Mouse (Mus musculus): ENCODE results near the gene Rgl1. TPM values are rescaled to one million over a fixed set of nuclear protein-coding genes. Genes with fewer than 3 reads are reported as not detected.
A peak's percentile ranks its signal among the peaks of the same experiment; 100 is the strongest.

The Rgl1 gene
- polyA plus RNA-seq, 1 experiment from 2014 or later, result 38.7 TPM

GRCm38 (mm10) chr1:152724286-152724685, 41.9 kb downstream of the Rgl1 start:
- no peak overlapping the region for H3K27ac ChIP-seq
- no peaks in the 10 kb centered on the region for H3K36me3 ChIP-seq
- H3K4me3 ChIP-seq, result no peak overlapping the region
- H3K9me3 ChIP-seq (replicated peaks), result no peaks in the 10 kb centered on the region
- peaks cover 12% of the 10 kb centered on the region for H3K4me1 ChIP-seq
- H3K27me3 ChIP-seq (ENCODE audit: low read depth, poor library complexity, severe bottlenecking), result no peaks in the 10 kb centered on the region
- DNase-seq (ENCODE audit: low spot score), result no peak

- Histone ChIP-seq H3K27me3 (ENCODE audit: low read depth, poor library complexity, severe bottlenecking) (no peaks in the 10 kb centered on the region), H3K36me3 (no peaks in the 10 kb centered on the region), H3K4me1 (peaks cover 23% of the 10 kb centered on the region), H3K4me3 (no peak overlapping the region), H3K9me3 (replicated peaks) (no peaks in the 10 kb centered on the region), H3K27ac (0 out of 2 replicates have a peak overlapping the region, but pooled peaks have one; percentile 30)
- 91% methylated on average over 11 of the region's 11 CpGs for WGBS
- no peak for DNase-seq (ENCODE audit: low spot score)
Observed at GRCm38 (mm10) chr1:152721535-152722198, 44.5 kb downstream of the Rgl1 start.

- H3K9me3 ChIP-seq (replicated peaks), result no peaks in the 10 kb centered on the region
- no peaks in the 10 kb centered on the region for H3K36me3 ChIP-seq
- no peak for DNase-seq (ENCODE audit: low spot score)
- peaks cover 27% of the 10 kb centered on the region for H3K4me1 ChIP-seq
- 89% methylated on average over 4 of the region's 4 CpGs for WGBS
- H3K4me3 ChIP-seq, result no peak overlapping the region
- H3K27ac ChIP-seq, result no peak overlapping the region
- H3K27me3 ChIP-seq (ENCODE audit: low read depth, poor library complexity, severe bottlenecking), result no peaks in the 10 kb centered on the region
Observed at GRCm38 (mm10) chr1:152720969-152721368, 45.2 kb downstream of the Rgl1 start.

GRCm38 (mm10) chr1:152718200-152718599, 48.0 kb downstream of the Rgl1 start:
- no peaks in the 10 kb centered on the region for H3K9me3 ChIP-seq (replicated peaks)
- DNase-seq (ENCODE audit: low spot score), result no peak
- H3K27me3 ChIP-seq (ENCODE audit: low read depth, poor library complexity, severe bottlenecking), result no peaks in the 10 kb centered on the region
- no peak overlapping the region for H3K4me3 ChIP-seq
- no peaks in the 10 kb centered on the region for H3K36me3 ChIP-seq
- H3K4me1 ChIP-seq, result peaks cover 43% of the 10 kb centered on the region
- peak overlapping the region; percentile 75 for H3K27ac ChIP-seq
- WGBS, result 73% methylated on average over 6 of the region's 6 CpGs

GRCm38 (mm10) chr1:152717329-152717728, 48.8 kb downstream of the Rgl1 start:
- no peak for DNase-seq (ENCODE audit: low spot score)
- H3K4me3 ChIP-seq, result no peak overlapping the region
- peaks cover 47% of the 10 kb centered on the region for H3K4me1 ChIP-seq
- no peaks in the 10 kb centered on the region for H3K36me3 ChIP-seq
- 87% methylated on average over 1 of the region's 1 CpGs for WGBS
- H3K27me3 ChIP-seq (ENCODE audit: low read depth, poor library complexity, severe bottlenecking), result no peaks in the 10 kb centered on the region
- H3K27ac ChIP-seq, result peak overlapping the region; percentile 75
- no peaks in the 10 kb centered on the region for H3K9me3 ChIP-seq (replicated peaks)

- Histone ChIP-seq H3K27ac (peak overlapping the region; percentile 72), H3K4me1 (peaks cover 39% of the 10 kb centered on the region)
Observed at GRCm38 (mm10) chr1:152714405-152714804, 51.7 kb downstream of the Rgl1 start.

GRCm38 (mm10) chr1:152713924-152714323, 52.2 kb downstream of the Rgl1 start:
- Histone ChIP-seq H3K4me1 (peaks cover 39% of the 10 kb centered on the region), H3K27ac (peak overlapping the region; percentile 72), H3K9me3 (replicated peaks) (no peaks in the 10 kb centered on the region), H3K4me3 (no peak overlapping the region), H3K27me3 (ENCODE audit: low read depth, poor library complexity, severe bottlenecking) (no peaks in the 10 kb centered on the region), H3K36me3 (no peaks in the 10 kb centered on the region)
- WGBS, result 83% methylated on average over 4 of the region's 4 CpGs
- no peak for DNase-seq (ENCODE audit: low spot score)

More at GRCm38 (mm10) chr1:152714405-152714804, 51.7 kb downstream of the Rgl1 start:
- Histone ChIP-seq H3K9me3 (replicated peaks) (no peaks in the 10 kb centered on the region), H3K27me3 (ENCODE audit: low read depth, poor library complexity, severe bottlenecking) (no peaks in the 10 kb centered on the region), H3K36me3 (no peaks in the 10 kb centered on the region), H3K4me3 (no peak overlapping the region)
- WGBS, result 30% methylated on average over 3 of the region's 3 CpGs
- DNase-seq (ENCODE audit: low spot score), result no peak

- no peak overlapping the region for H3K4me3 ChIP-seq
- H3K27ac ChIP-seq, result no peak overlapping the region
- 89% methylated on average over 4 of the region's 4 CpGs for WGBS
Observed at GRCm38 (mm10) chr1:152711037-152711436, 55.1 kb downstream of the Rgl1 start.

GRCm38 (mm10) chr1:152707560-152707959, 58.6 kb downstream of the Rgl1 start:
- WGBS, result 91% methylated on average over 2 of the region's 2 CpGs
- peaks cover 21% of the 10 kb centered on the region for H3K4me1 ChIP-seq
- DNase-seq (ENCODE audit: low spot score), result no peak
- no peaks in the 10 kb centered on the region for H3K9me3 ChIP-seq (replicated peaks)
- H3K36me3 ChIP-seq, result no peaks in the 10 kb centered on the region
- H3K4me3 ChIP-seq, result no peak overlapping the region
- no peaks in the 10 kb centered on the region for H3K27me3 ChIP-seq (ENCODE audit: low read depth, poor library complexity, severe bottlenecking)
- peak overlapping the region; percentile 15; the same call in 1 of the 2 replicates for H3K27ac ChIP-seq

More at GRCm38 (mm10) chr1:152711037-152711436, 55.1 kb downstream of the Rgl1 start:
- Histone ChIP-seq H3K4me1 (peaks cover 21% of the 10 kb centered on the region), H3K36me3 (no peaks in the 10 kb centered on the region), H3K27me3 (ENCODE audit: low read depth, poor library complexity, severe bottlenecking) (no peaks in the 10 kb centered on the region), H3K9me3 (replicated peaks) (no peaks in the 10 kb centered on the region)
- DNase-seq (ENCODE audit: low spot score), result no peak

- no peak overlapping the region for H3K4me3 ChIP-seq
- H3K27ac ChIP-seq, result no peak overlapping the region
- DNase-seq (ENCODE audit: low spot score), result no peak
- H3K36me3 ChIP-seq, result no peaks in the 10 kb centered on the region
- H3K9me3 ChIP-seq (replicated peaks), result no peaks in the 10 kb centered on the region
- WGBS, result 69% methylated on average over 6 of the region's 6 CpGs
- no peaks in the 10 kb centered on the region for H3K27me3 ChIP-seq (ENCODE audit: low read depth, poor library complexity, severe bottlenecking)
- H3K4me1 ChIP-seq, result peaks cover 32% of the 10 kb centered on the region
Observed at GRCm38 (mm10) chr1:152703941-152704340, 62.2 kb downstream of the Rgl1 start.

GRCm38 (mm10) chr1:152702920-152703319, 63.2 kb downstream of the Rgl1 start:
- no peaks in the 10 kb centered on the region for H3K27me3 ChIP-seq (ENCODE audit: low read depth, poor library complexity, severe bottlenecking)
- no peak for DNase-seq (ENCODE audit: low spot score)
- H3K9me3 ChIP-seq (replicated peaks), result no peaks in the 10 kb centered on the region
- no peak overlapping the region for H3K4me3 ChIP-seq
- no peaks in the 10 kb centered on the region for H3K36me3 ChIP-seq
- no peak overlapping the region for H3K27ac ChIP-seq
- H3K4me1 ChIP-seq, result peaks cover 32% of the 10 kb centered on the region
- WGBS, result 50% methylated on average over 6 of the region's 6 CpGs

GRCm38 (mm10) chr1:152701066-152701465, 65.1 kb downstream of the Rgl1 start:
- no peaks in the 10 kb centered on the region for H3K9me3 ChIP-seq (replicated peaks)
- no peak overlapping the region for H3K27ac ChIP-seq
- H3K27me3 ChIP-seq (ENCODE audit: low read depth, poor library complexity, severe bottlenecking), result no peaks in the 10 kb centered on the region
- DNase-seq (ENCODE audit: low spot score), result no peak
- no peak overlapping the region for H3K4me3 ChIP-seq
- 84% methylated on average over 5 of the region's 5 CpGs for WGBS
- H3K36me3 ChIP-seq, result no peaks in the 10 kb centered on the region
- H3K4me1 ChIP-seq, result peaks cover 32% of the 10 kb centered on the region

- H3K27ac ChIP-seq, result no peak overlapping the region
- no peaks in the 10 kb centered on the region for H3K36me3 ChIP-seq
- H3K9me3 ChIP-seq (replicated peaks), result no peaks in the 10 kb centered on the region
- H3K4me1 ChIP-seq, result peaks cover 20% of the 10 kb centered on the region
- WGBS, result 76% methylated on average over 3 of the region's 3 CpGs
- no peaks in the 10 kb centered on the region for H3K27me3 ChIP-seq (ENCODE audit: low read depth, poor library complexity, severe bottlenecking)
- H3K4me3 ChIP-seq, result no peak overlapping the region
- DNase-seq (ENCODE audit: low spot score), result no peak
Observed at GRCm38 (mm10) chr1:152697341-152697740, 68.8 kb downstream of the Rgl1 start.

GRCm38 (mm10) chr1:152695491-152695890, 70.7 kb downstream of the Rgl1 start:
- no peak overlapping the region for H3K27ac ChIP-seq
- no peaks in the 10 kb centered on the region for H3K27me3 ChIP-seq (ENCODE audit: low read depth, poor library complexity, severe bottlenecking)
- no peak for DNase-seq (ENCODE audit: low spot score)
- no peak overlapping the region for H3K4me3 ChIP-seq
- H3K9me3 ChIP-seq (replicated peaks), result no peaks in the 10 kb centered on the region
- H3K4me1 ChIP-seq, result peaks cover 12% of the 10 kb centered on the region
- H3K36me3 ChIP-seq, result no peaks in the 10 kb centered on the region
- 19% methylated on average over 9 of the region's 9 CpGs for WGBS
